Mouse (Mus musculus) urinary bladder, adult 2 months (tissue): ENCODE data around the gene Tnpo3. TPM values are rescaled to one million over a fixed set of nuclear protein-coding genes. Genes with fewer than 3 reads are reported as not detected.

Experiments
- DNase-seq: peaks from one replicate; pipeline ENCODE4 v3.0.0; 2022; ENCODE audit warnings: low spot score
- polyA plus RNA-seq: library from polyadenylated mRNA; depleted of rRNA; stranded (reverse); fragments of >200 nt; gene quantifications from 2 replicates; pipeline ENCODE4 v1.2.3, GENCODE M21; 2012; rRNA removed

Gene Tnpo3
- 59.0 and 61.1 TPM in 2 replicates for polyA plus RNA-seq

- peak; percentile 85 for DNase-seq
These were observed at the start of gene Tnpo3 for GRCm38 (mm10) chr6:29609111-29610019. TSS of gene Tnpo3 (minus strand) at chr6:29609887.

- no peak for DNase-seq
These were observed 49.2 kb upstream of the Tnpo3 start for GRCm38 (mm10) chr6:29658626-29659475.

GRCm38 (mm10) chr6:29653271-29653670, 43.6 kb upstream of the Tnpo3 start:
- DNase-seq, result no peak

- no peak for DNase-seq
These were observed 40.5 kb upstream of the Tnpo3 start for GRCm38 (mm10) chr6:29650170-29650549.

GRCm38 (mm10) chr6:29649494-29650169, 39.9 kb upstream of the Tnpo3 start:
- peak; percentile 59 for DNase-seq

- no peak for DNase-seq
These were observed 32.1 kb upstream of the Tnpo3 start for GRCm38 (mm10) chr6:29641816-29642215.

GRCm38 (mm10) chr6:29639580-29640419, 30.1 kb upstream of the Tnpo3 start:
- no peak for DNase-seq

GRCm38 (mm10) chr6:29638844-29639460, 29.3 kb upstream of the Tnpo3 start:
- DNase-seq, result no peak

GRCm38 (mm10) chr6:29637397-29638373, 28.0 kb upstream of the Tnpo3 start:
- DNase-seq, result no peak

GRCm38 (mm10) chr6:29636322-29637092, 26.8 kb upstream of the Tnpo3 start:
- DNase-seq, result no peak

GRCm38 (mm10) chr6:29634537-29634936, 24.9 kb upstream of the Tnpo3 start:
- DNase-seq, result no peak

- DNase-seq, result no peak
These were observed 23.0 kb upstream of the Tnpo3 start for GRCm38 (mm10) chr6:29632552-29633292.

GRCm38 (mm10) chr6:29631751-29632551, 22.3 kb upstream of the Tnpo3 start:
- DNase-seq, result no peak

GRCm38 (mm10) chr6:29630216-29630615, 20.5 kb upstream of the Tnpo3 start:
- no peak for DNase-seq

GRCm38 (mm10) chr6:29627756-29628155, 18.1 kb upstream of the Tnpo3 start:
- no peak for DNase-seq

- DNase-seq, result no peak
These were observed 14.2 kb upstream of the Tnpo3 start for GRCm38 (mm10) chr6:29623857-29624256.

- DNase-seq, result no peak
These were observed 12.6 kb upstream of the Tnpo3 start for GRCm38 (mm10) chr6:29622273-29622672.
